Mouse (Mus musculus): ENCODE measurements around the gene Arhgef25. TPM values are rescaled to one million over a fixed set of nuclear protein-coding genes. Genes with fewer than 3 reads are reported as not detected.

Arhgef25 gene
- polyA plus RNA-seq (2014; fragmentation: Nextera tagmentation; extraction: Ambion mirVana) = 30.1 and 32.0 TPM in 2 replicates

- H3K9ac ChIP-seq (ENCODE audit: low read depth, low read length) = peak within 1 kb of the TSS; percentile 92
- H3K27me3 ChIP-seq (ENCODE audit: control insufficient read depth, insufficient read depth, low read length) = no peaks in the 10 kb centered on the region
- H3K4me2 ChIP-seq (replicated peaks; ENCODE audit: low read depth, low read length) = peak within 1 kb of the TSS; percentile 99
- WGBS = 1% methylated on average over 35 of the region's 35 CpGs
- H3K4me1 ChIP-seq (replicated peaks; ENCODE audit: control insufficient read depth, insufficient read depth, low read length) = peaks cover 11% of the 10 kb centered on the region
- H3K36me3 ChIP-seq (ENCODE audit: control insufficient read depth, insufficient read depth, low read length) = 0 out of 2 replicates have a peak, but pooled peaks cover 4% of the 10 kb centered on the region
- H3K27ac ChIP-seq (ENCODE audit: low read depth, low read length) = peak within 1 kb of the TSS; percentile 90
- peak within 1 kb of the TSS; percentile 77 for H3K4me3 ChIP-seq (ENCODE audit: low read depth, low read length)
- DNase-seq (ENCODE audit: low spot score) (peak; percentile 61), ATAC-seq (ENCODE audit: low FRiP score) (peak; percentile 17)
- no peaks in the 10 kb centered on the region for H3K9me3 ChIP-seq (ENCODE audit: control insufficient read depth, low read length)
These were observed at the start of gene Arhgef25 for GRCm38 (mm10) chr10:127189651-127190381. Gene Arhgef25, minus strand, starts transcription at chr10:127190083.

- ATAC-seq (ENCODE audit: low FRiP score) (no peak), DNase-seq (ENCODE audit: low spot score) (no peak)
- no peak overlapping the region for H3K27ac ChIP-seq (ENCODE audit: low read depth, low read length)
- no peak overlapping the region for H3K4me2 ChIP-seq (replicated peaks; ENCODE audit: low read depth, low read length)
- H3K9ac ChIP-seq (ENCODE audit: low read depth, low read length) = no peak overlapping the region
- H3K36me3 ChIP-seq (ENCODE audit: control insufficient read depth, insufficient read depth, low read length) = peaks cover 5% of the 10 kb centered on the region; the same call in 1 of the 2 replicates
- H3K4me3 ChIP-seq (ENCODE audit: low read depth, low read length) = no peak overlapping the region
- no peaks in the 10 kb centered on the region for H3K9me3 ChIP-seq (ENCODE audit: control insufficient read depth, low read length)
- H3K4me1 ChIP-seq (replicated peaks; ENCODE audit: control insufficient read depth, insufficient read depth, low read length) = peaks cover 3% of the 10 kb centered on the region; the same call in 1 of the 2 replicates
- 72% methylated on average over 18 of the region's 18 CpGs for WGBS
- H3K27me3 ChIP-seq (ENCODE audit: control insufficient read depth, insufficient read depth, low read length) = no peaks in the 10 kb centered on the region
These were observed 48.5 kb upstream of the Arhgef25 start for GRCm38 (mm10) chr10:127238241-127238824.

- ATAC-seq (ENCODE audit: low FRiP score) (peak; percentile 51; the same call in 1 of the 2 replicates), DNase-seq (ENCODE audit: low spot score) (peak; percentile 34)
- H3K36me3 ChIP-seq (ENCODE audit: control insufficient read depth, insufficient read depth, low read length) = peaks cover 3% of the 10 kb centered on the region; the same call in 1 of the 2 replicates
These were observed 46.7 kb upstream of the Arhgef25 start for GRCm38 (mm10) chr10:127236541-127236940.

GRCm38 (mm10) chr10:127233141-127233540, 43.3 kb upstream of the Arhgef25 start:
- no peak overlapping the region for H3K9ac ChIP-seq (ENCODE audit: low read depth, low read length)
- peaks cover 3% of the 10 kb centered on the region; the same call in 1 of the 2 replicates for H3K4me1 ChIP-seq (replicated peaks; ENCODE audit: control insufficient read depth, insufficient read depth, low read length)
- no peak overlapping the region for H3K4me3 ChIP-seq (ENCODE audit: low read depth, low read length)
- WGBS = 80% methylated on average over 9 of the region's 9 CpGs
- H3K36me3 ChIP-seq (ENCODE audit: control insufficient read depth, insufficient read depth, low read length) = no peaks in the 10 kb centered on the region
- ATAC-seq (ENCODE audit: low FRiP score) = no peak
- no peaks in the 10 kb centered on the region for H3K9me3 ChIP-seq (ENCODE audit: control insufficient read depth, low read length)
- no peak overlapping the region for H3K4me2 ChIP-seq (replicated peaks; ENCODE audit: low read depth, low read length)
- no peak for DNase-seq (ENCODE audit: low spot score)
- no peak overlapping the region for H3K27ac ChIP-seq (ENCODE audit: low read depth, low read length)
- peaks cover 2% of the 10 kb centered on the region; the same call in 1 of the 2 replicates for H3K27me3 ChIP-seq (ENCODE audit: control insufficient read depth, insufficient read depth, low read length)

More at GRCm38 (mm10) chr10:127236541-127236940, 46.7 kb upstream of the Arhgef25 start:
- H3K4me1 ChIP-seq (replicated peaks; ENCODE audit: control insufficient read depth, insufficient read depth, low read length) = peaks cover 3% of the 10 kb centered on the region; the same call in 1 of the 2 replicates
- H3K9me3 ChIP-seq (ENCODE audit: control insufficient read depth, low read length) = no peaks in the 10 kb centered on the region
- no peak overlapping the region for H3K4me3 ChIP-seq (ENCODE audit: low read depth, low read length)
- no peaks in the 10 kb centered on the region for H3K27me3 ChIP-seq (ENCODE audit: control insufficient read depth, insufficient read depth, low read length)
- no peak overlapping the region for H3K9ac ChIP-seq (ENCODE audit: low read depth, low read length)
- no peak overlapping the region for H3K4me2 ChIP-seq (replicated peaks; ENCODE audit: low read depth, low read length)
- H3K27ac ChIP-seq (ENCODE audit: low read depth, low read length) = no peak overlapping the region
- WGBS = 35% methylated on average over 9 of the region's 9 CpGs

- peaks cover 2% of the 10 kb centered on the region; the same call in 1 of the 2 replicates for H3K27me3 ChIP-seq (ENCODE audit: control insufficient read depth, insufficient read depth, low read length)
- no peaks in the 10 kb centered on the region for H3K36me3 ChIP-seq (ENCODE audit: control insufficient read depth, insufficient read depth, low read length)
- H3K4me3 ChIP-seq (ENCODE audit: low read depth, low read length) = no peak overlapping the region
- H3K9me3 ChIP-seq (ENCODE audit: control insufficient read depth, low read length) = no peaks in the 10 kb centered on the region
- no peak overlapping the region for H3K27ac ChIP-seq (ENCODE audit: low read depth, low read length)
- no peak for ATAC-seq (ENCODE audit: low FRiP score)
- peaks cover 1% of the 10 kb centered on the region; the same call in 1 of the 2 replicates for H3K4me1 ChIP-seq (replicated peaks; ENCODE audit: control insufficient read depth, insufficient read depth, low read length)
- WGBS = 86% methylated on average over 14 of the region's 14 CpGs
- H3K4me2 ChIP-seq (replicated peaks; ENCODE audit: low read depth, low read length) = no peak overlapping the region
- H3K9ac ChIP-seq (ENCODE audit: low read depth, low read length) = no peak overlapping the region
- no peak for DNase-seq (ENCODE audit: low spot score)
These were observed 41.9 kb upstream of the Arhgef25 start for GRCm38 (mm10) chr10:127231741-127232140.

- 93% methylated on average over 12 of the region's 12 CpGs for WGBS
- H3K4me1 ChIP-seq (replicated peaks; ENCODE audit: control insufficient read depth, insufficient read depth, low read length) = no peaks in the 10 kb centered on the region
- no peak overlapping the region for H3K9ac ChIP-seq (ENCODE audit: low read depth, low read length)
- DNase-seq (ENCODE audit: low spot score) (no peak), ATAC-seq (ENCODE audit: low FRiP score) (no peak)
- H3K36me3 ChIP-seq (ENCODE audit: control insufficient read depth, insufficient read depth, low read length) = no peaks in the 10 kb centered on the region
- H3K27me3 ChIP-seq (ENCODE audit: control insufficient read depth, insufficient read depth, low read length) = peaks cover 2% of the 10 kb centered on the region; the same call in 1 of the 2 replicates
- H3K27ac ChIP-seq (ENCODE audit: low read depth, low read length) = no peak overlapping the region
- no peak overlapping the region for H3K4me3 ChIP-seq (ENCODE audit: low read depth, low read length)
- no peak overlapping the region for H3K4me2 ChIP-seq (replicated peaks; ENCODE audit: low read depth, low read length)
- H3K9me3 ChIP-seq (ENCODE audit: control insufficient read depth, low read length) = no peaks in the 10 kb centered on the region
These were observed 40.8 kb upstream of the Arhgef25 start for GRCm38 (mm10) chr10:127230693-127231092.

GRCm38 (mm10) chr10:127228897-127229296, 39.0 kb upstream of the Arhgef25 start:
- Histone ChIP-seq H3K27ac (ENCODE audit: low read depth, low read length) (no peak overlapping the region), H3K9ac (ENCODE audit: low read depth, low read length) (no peak overlapping the region), H3K4me2 (replicated peaks; ENCODE audit: low read depth, low read length) (no peak overlapping the region), H3K27me3 (ENCODE audit: control insufficient read depth, insufficient read depth, low read length) (peaks cover 2% of the 10 kb centered on the region; the same call in 1 of the 2 replicates), H3K4me3 (ENCODE audit: low read depth, low read length) (no peak overlapping the region), H3K4me1 (replicated peaks; ENCODE audit: control insufficient read depth, insufficient read depth, low read length) (no peaks in the 10 kb centered on the region), H3K36me3 (ENCODE audit: control insufficient read depth, insufficient read depth, low read length) (no peaks in the 10 kb centered on the region), H3K9me3 (ENCODE audit: control insufficient read depth, low read length) (no peaks in the 10 kb centered on the region)
- DNase-seq (ENCODE audit: low spot score) (peak; percentile 81), ATAC-seq (ENCODE audit: low FRiP score) (peak; percentile 60; the same call in 1 of the 2 replicates)
- 27% methylated on average over 4 of the region's 4 CpGs for WGBS

GRCm38 (mm10) chr10:127227163-127227562, 37.3 kb upstream of the Arhgef25 start:
- Histone ChIP-seq H3K36me3 (ENCODE audit: control insufficient read depth, insufficient read depth, low read length) (no peaks in the 10 kb centered on the region), H3K4me1 (replicated peaks; ENCODE audit: control insufficient read depth, insufficient read depth, low read length) (no peaks in the 10 kb centered on the region), H3K4me3 (ENCODE audit: low read depth, low read length) (no peak overlapping the region), H3K9me3 (ENCODE audit: control insufficient read depth, low read length) (no peaks in the 10 kb centered on the region), H3K4me2 (replicated peaks; ENCODE audit: low read depth, low read length) (no peak overlapping the region), H3K27ac (ENCODE audit: low read depth, low read length) (no peak overlapping the region), H3K27me3 (ENCODE audit: control insufficient read depth, insufficient read depth, low read length) (peaks cover 2% of the 10 kb centered on the region; the same call in 1 of the 2 replicates), H3K9ac (ENCODE audit: low read depth, low read length) (no peak overlapping the region)
- ATAC-seq (ENCODE audit: low FRiP score) = no peak
- no peak for DNase-seq (ENCODE audit: low spot score)
- 88% methylated on average over 8 of the region's 8 CpGs for WGBS
